Comparison of ENCODE assay signal across 15 mouse cellular contexts in the genomic region with DNA sequence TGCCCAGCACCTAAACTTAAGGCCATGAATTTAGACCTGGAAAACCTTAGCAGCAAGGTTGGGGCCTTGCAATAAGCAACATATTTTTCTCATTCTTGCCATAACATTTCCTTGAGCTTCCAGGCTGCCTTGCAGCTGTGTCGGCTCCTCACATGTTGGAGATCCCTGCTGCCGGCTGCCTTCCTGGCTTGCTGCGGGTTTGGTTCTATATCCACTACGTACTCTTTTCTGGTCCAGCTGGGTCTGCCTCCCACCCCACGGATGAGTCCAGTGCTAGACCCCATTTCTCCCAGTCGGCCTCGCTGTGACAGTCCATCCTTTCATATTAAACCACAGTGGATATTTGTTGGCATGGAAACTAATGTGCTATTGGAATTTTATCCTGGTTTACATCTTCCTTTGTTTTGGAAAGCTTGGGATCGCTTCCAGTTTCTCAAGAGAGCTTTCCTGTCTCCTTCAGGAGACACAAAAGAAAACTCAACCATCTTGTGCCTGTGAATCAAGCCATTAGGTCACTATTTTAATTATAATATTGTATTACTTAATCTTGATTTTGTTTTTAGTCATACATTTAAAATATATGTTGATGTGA. TPM values are rescaled to one million over a fixed set of nuclear protein-coding genes. Genes with fewer than 3 reads are reported as not detected.
DNase-seq lines count a peak whose midpoint lies in the region; ATAC-seq and TF ChIP-seq lines count a peak whose summit lies in the region.
"Had no signal": no experiment of that assay in that cellular context is flagged by ENCODE, and none has a peak within 500 bp of the region (broad histone marks: within the 10 kb centered on the region; RNA-seq: fewer than 3 reads in every experiment).

No protein-coding gene starts in this region.

- no peak overlapping the region for H3K4me2 ChIP-seq in intestine, embryonic 16.5 days (ENCODE audit: low read depth, low read length)
- no peak overlapping the region for H3K4me2 ChIP-seq in stomach, embryonic 15.5 days
- H3K4me2 ChIP-seq: embryonic facial prominence, embryonic 12.5 days; limb, embryonic 12.5 days; midbrain, embryonic 11.5 days had no signal

- 0 out of 2 replicates have a peak overlapping the region, but pooled peaks have one; percentile 17 for H3K9ac ChIP-seq in intestine, embryonic 16.5 days (ENCODE audit: low read depth, low read length)
- H3K9ac ChIP-seq in stomach, embryonic 15.5 days, result no peak overlapping the region
- H3K9ac ChIP-seq: embryonic facial prominence, embryonic 12.5 days; limb, embryonic 12.5 days; liver, postnatal 0 days had no signal

- H3K36me3 ChIP-seq in intestine, embryonic 16.5 days (ENCODE audit: control insufficient read depth, insufficient read depth, low read length), result no peaks in the 10 kb centered on the region
- no peaks in the 10 kb centered on the region for H3K36me3 ChIP-seq in stomach, embryonic 15.5 days
- H3K36me3 ChIP-seq: embryonic facial prominence, embryonic 12.5 days; limb, embryonic 12.5 days had no signal

- no peak for TF ChIP-seq POLR2A in lung, adult 2 months (IDR thresholded peaks at IDR 0.05; ENCODE audit: borderline replicate concordance, extremely low read depth, low read depth, low read length)

- H3K4me3 ChIP-seq in lung, adult 2 months (replicated peaks; ENCODE audit: extremely low read depth, low read depth, low read length), result peak overlapping the region; percentile 24
- H3K4me3 ChIP-seq in intestine, embryonic 16.5 days (ENCODE audit: low read length), result no peak overlapping the region
- no peak overlapping the region for H3K4me3 ChIP-seq in stomach, embryonic 15.5 days (replicated peaks)
- H3K4me3 ChIP-seq: embryonic facial prominence, embryonic 12.5 days; limb, embryonic 12.5 days had no signal

- no peaks in the 10 kb centered on the region for H3K27me3 ChIP-seq in intestine, embryonic 16.5 days (replicated peaks; ENCODE audit: control insufficient read depth, insufficient read depth, low read length)
- no peaks in the 10 kb centered on the region for H3K27me3 ChIP-seq in stomach, embryonic 15.5 days (replicated peaks)
- H3K27me3 ChIP-seq: embryonic facial prominence, embryonic 12.5 days had no signal

- peak overlapping the region; percentile 57 for H3K27ac ChIP-seq in intestine, embryonic 16.5 days (ENCODE audit: low read length)
- peak overlapping the region; percentile 65 for H3K27ac ChIP-seq in stomach, embryonic 15.5 days
- H3K27ac ChIP-seq: limb, embryonic 12.5 days had no signal

- no peaks in the 10 kb centered on the region for H3K9me3 ChIP-seq in intestine, embryonic 16.5 days (ENCODE audit: control insufficient read depth, low read length)
- H3K9me3 ChIP-seq in stomach, embryonic 15.5 days, result no peaks in the 10 kb centered on the region
- H3K9me3 ChIP-seq: embryonic facial prominence, embryonic 12.5 days; limb, embryonic 12.5 days had no signal

- no peak for TF ChIP-seq CTCF in lung, adult 2 months (IDR thresholded peaks at IDR 0.05; ENCODE audit: insufficient read depth, low read length)

- peaks cover 24% of the 10 kb centered on the region for H3K4me1 ChIP-seq in lung, adult 2 months (ENCODE audit: control insufficient read depth, insufficient read depth, low read length)
- peaks cover 44% of the 10 kb centered on the region for H3K4me1 ChIP-seq in intestine, embryonic 16.5 days (ENCODE audit: control insufficient read depth, insufficient read depth, low read length)
- H3K4me1 ChIP-seq in stomach, embryonic 15.5 days, result peaks cover 40% of the 10 kb centered on the region

- no peak for ATAC-seq in intestine, embryonic 16.5 days
- no peak for ATAC-seq in stomach, embryonic 15.5 days (ENCODE audit: insufficient read depth, low FRiP score, low read depth)
- no peak for ATAC-seq in monocyte, adult 5-6 weeks (replicated peaks; ENCODE audit: insufficient number of reproducible peaks, low FRiP score, low TSS enrichment, poor library complexity, severe bottlenecking)
- ATAC-seq: liver, postnatal 0 days had no signal

- DNase-seq in heart, adult 11 months, result peak; percentile 90
- DNase-seq in heart, adult 9 months (ENCODE audit: low spot score in 2 of 2), result no peak
- DNase-seq in lung, adult 2 months, result no peak
- DNase-seq in lung, adult 18-20 months, result no peak
- DNase-seq: adrenal gland, postnatal 10 days; cerebellum, postnatal 10 days; kidney, postnatal 4 days; liver, postnatal 0 days; thymus, adult 18-20 months had no signal

- 43% methylated on average over 8 of the region's 8 CpGs for WGBS in lung, adult 2 months
- 35% methylated on average over 8 of the region's 8 CpGs for WGBS in intestine, embryonic 16.5 days
- WGBS in stomach, embryonic 15.5 days, result 29% methylated on average over 8 of the region's 8 CpGs

RNA-seq across cellular contexts. Expression of gene Pcnx, which starts 1.7 kb away (rescaled TPM):
- 39.7 and 66.8 TPM in 2 replicates for polyA plus RNA-seq in lung, adult 2 months (2012; rRNA removed)
- polyA plus RNA-seq in intestine, embryonic 16.5 days (2015; fragmentation: Nextera tagmentation; extraction: Ambion mirVana), result 6.3 and 10.3 TPM in 2 replicates
- 8.2 and 9.4 TPM in 2 replicates for polyA plus RNA-seq in stomach, embryonic 15.5 days (2015; fragmentation: Nextera tagmentation; extraction: Ambion mirVana)
- total RNA-seq in monocyte, adult 5-6 weeks (2017), result 50.3 to 60.0 TPM (median 50.7 TPM) in 3 replicates
